Mouse (Mus musculus): ENCODE results near the gene Upf1.

DNA sequence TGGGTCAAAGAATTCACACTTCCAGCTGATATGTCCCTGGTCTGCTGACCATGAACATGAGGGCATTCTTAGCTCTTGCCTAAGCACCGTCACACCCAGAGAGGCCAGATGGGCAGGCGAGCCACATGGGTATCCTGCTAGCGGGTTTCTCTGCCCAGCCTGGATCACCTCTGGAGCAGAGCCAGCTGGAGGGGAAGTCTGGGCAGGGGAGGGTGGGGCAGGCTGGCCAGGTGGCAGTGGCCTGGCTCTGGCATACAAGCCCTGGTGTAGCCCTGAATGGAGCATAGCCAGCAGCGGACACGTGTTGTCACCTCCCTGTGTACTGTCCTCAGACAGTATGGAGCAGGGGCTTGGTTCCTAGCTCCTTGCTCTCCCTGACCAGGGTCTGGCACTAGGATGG is 42.6 kb upstream of the Upf1 start:
- TF ChIP-seq CTCF (IDR thresholded peaks at IDR 0.05; ENCODE audit: low read depth, low read length): no peak
- TF ChIP-seq EP300 (IDR thresholded peaks at IDR 0.05; ENCODE audit: insufficient read depth, low read depth, low read length): no peak
- no peak for TF ChIP-seq POLR2A (IDR thresholded peaks at IDR 0.05; ENCODE audit: insufficient read depth, low read length)

Data from ES-Bruce4 (cell line).